Mouse (Mus musculus): ENCODE data around the gene Dock1.

DNA sequence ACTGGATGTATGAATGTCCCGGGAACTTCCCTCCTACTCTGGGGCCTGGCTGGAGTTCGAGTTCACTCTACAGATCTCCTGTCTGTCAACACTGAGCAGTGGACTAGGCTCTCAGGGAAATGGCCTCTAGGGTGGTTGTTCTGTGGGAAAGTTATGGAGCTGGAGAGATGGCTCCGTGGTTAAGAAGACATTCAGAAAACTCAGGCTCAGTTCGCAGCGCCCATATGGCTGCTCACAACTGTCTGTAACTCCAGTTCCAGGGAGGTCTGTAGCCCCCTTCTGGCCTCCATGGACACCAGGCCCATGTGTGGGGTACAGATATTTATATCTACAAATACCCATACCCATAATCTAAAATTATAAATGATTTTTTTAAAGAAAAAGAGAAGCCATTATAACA is 148.0 kb downstream of the Dock1 start:
- TF ChIP-seq ZNF384 (IDR thresholded peaks at IDR 0.05; ENCODE audit: low read depth, low read length), result no peak
- TF ChIP-seq MAFK (IDR thresholded peaks at IDR 0.05; ENCODE audit: insufficient read depth, low read depth, low read length), result no peak
- TF ChIP-seq CHD2 (IDR thresholded peaks at IDR 0.05; ENCODE audit: low read depth, low read length), result no peak
- no peak for TF ChIP-seq HCFC1 (IDR thresholded peaks at IDR 0.05; ENCODE audit: borderline replicate concordance, insufficient read depth, low read length)
- no peak for TF ChIP-seq ZC3H11A (IDR thresholded peaks at IDR 0.05; ENCODE audit: borderline replicate concordance, low read depth, low read length)

Measured in ES-E14 (cell line).